Mouse (Mus musculus) T-cell, adult 66 days (primary cell): ENCODE results near the gene Zfp369. TPM values are rescaled to one million over a fixed set of nuclear protein-coding genes. Genes with fewer than 3 reads are reported as not detected.

Experiments used
- total RNA-seq, 2 experiments: library from RNA; stranded (reverse); gene quantifications; 3 replicates in 1 of 2; 4 replicates in 1 of 2; pipeline ENCODE4 v1.2.4; 2023

Gene Zfp369
- 10 to 100 TPM; 54.9 to 55.0 TPM for total RNA-seq

GRCm38 (mm10) chr13:65278383-65279341 is at the start of gene Zfp369:
TSS of gene Zfp369 (plus strand) at chr13:65278814.

GRCm38 (mm10) chr13:65259239-65259638 is 19.4 kb upstream of the Zfp369 start, which contains the start of gene Gm10775:
TSS of gene Gm10775 (plus strand) at chr13:65259539.

Other genes with a start within 250 kb of the Zfp369 start
- gene Spata31d1c, start 245.8 kb upstream of the Zfp369 start, total RNA-seq: not detected
- gene Prss47, start 226.1 kb upstream of the Zfp369 start, total RNA-seq: 1 to 10 TPM in 1 of 2 experiments, under 1 TPM in 1; 0.76 to 1.9 TPM
- gene Mfsd14b, start 165.8 kb upstream of the Zfp369 start, total RNA-seq: 10 to 100 TPM; 41.4 to 42.8 TPM
- gene Olfr465-ps1, start 140.7 kb upstream of the Zfp369 start, total RNA-seq: not detected
- not detected for gene Olfr466, start 128.6 kb upstream of the Zfp369 start, total RNA-seq
- not detected for gene Nlrp4f, start 72.8 kb upstream of the Zfp369 start, total RNA-seq
- gene Gm10775, start 19.3 kb upstream of the Zfp369 start, total RNA-seq: not detected
- not detected for gene Gm10139, start 233.9 kb downstream of the Zfp369 start, total RNA-seq